Mouse (Mus musculus) testis, adult 2 months (tissue): ENCODE measurements around the gene Kyat1. TPM values are rescaled to one million over a fixed set of nuclear protein-coding genes. Genes with fewer than 3 reads are reported as not detected.
"Not testable (repeated sequence)": the region's sequence is repeated elsewhere in the genome, so short reads cannot be mapped to it uniquely, and the experiment has no call there.

Source experiments
- H3K27ac ChIP-seq: fragments of 200-500 bp; 2 replicates; pipeline ENCODE4 v1.5.1; 2012; ENCODE audit warnings: low read depth, low read length; ENCODE audit not compliant: control insufficient read depth, insufficient read depth
- H3K27me3 ChIP-seq: fragments of 200-500 bp; 2 replicates; pipeline ENCODE4 v1.6.1; 2012; ENCODE audit warnings: mild to moderate bottlenecking, low read length, moderate library complexity; ENCODE audit not compliant: control insufficient read depth, insufficient read depth
- H3K36me3 ChIP-seq: fragments of 200-500 bp; 2 replicates; pipeline ENCODE4 v1.6.1; 2012; ENCODE audit warnings: mild to moderate bottlenecking, low read length; ENCODE audit not compliant: control insufficient read depth, insufficient read depth
- H3K4me1 ChIP-seq: fragments of 200-500 bp; 2 replicates; pipeline ENCODE4 v1.6.1; 2012; ENCODE audit warnings: low read length; ENCODE audit not compliant: control insufficient read depth, insufficient read depth
- H3K4me3 ChIP-seq: fragments of 200-500 bp; 2 replicates; pipeline ENCODE4 v1.5.1; 2012; ENCODE audit warnings: low read depth, mild to moderate bottlenecking, low read length, moderate library complexity, mixed read lengths; ENCODE audit not compliant: control insufficient read depth
- CTCF ChIP-seq: fragments of 200-500 bp; IDR thresholded peaks from 2 replicates; pipeline ENCODE4 v1.5.1; 2012; ENCODE audit warnings: low read depth, mild to moderate bottlenecking, inconsistent platforms, low read length, moderate library complexity; ENCODE audit not compliant: control insufficient read depth, insufficient read depth, insufficient replicate concordance
- POLR2A ChIP-seq: fragments of 200-500 bp; IDR thresholded peaks from 2 replicates; pipeline ENCODE4 v1.6.1; 2012; ENCODE audit warnings: low read depth, mild to moderate bottlenecking, inconsistent platforms, low read length, moderate library complexity; ENCODE audit not compliant: control insufficient read depth
- polyA plus RNA-seq: library from polyadenylated mRNA; depleted of rRNA; stranded (reverse); fragments of >200 nt; gene quantifications from 2 replicates; pipeline ENCODE4 v1.2.3, GENCODE M21; 2012

The Kyat1 gene
- polyA plus RNA-seq, 1 experiment = 16.0 TPM

GRCm38 (mm10) chr2:30171371-30171996 lies 34.2 kb downstream of the Kyat1 start, which contains the start of gene Endog:
Endog (plus strand) TSS chr2:30171493.
- peak within 1 kb of the TSS; percentile 73 for H3K4me3 ChIP-seq
- TF ChIP-seq POLR2A (peak; percentile 71), CTCF (no peak)
- no peaks in the 10 kb centered on the region for H3K27me3 ChIP-seq
- H3K27ac ChIP-seq = peak within 1 kb of the TSS; percentile 37
- H3K36me3 ChIP-seq = peaks cover 2% of the 10 kb centered on the region
- peaks cover 18% of the 10 kb centered on the region for H3K4me1 ChIP-seq

DNA sequence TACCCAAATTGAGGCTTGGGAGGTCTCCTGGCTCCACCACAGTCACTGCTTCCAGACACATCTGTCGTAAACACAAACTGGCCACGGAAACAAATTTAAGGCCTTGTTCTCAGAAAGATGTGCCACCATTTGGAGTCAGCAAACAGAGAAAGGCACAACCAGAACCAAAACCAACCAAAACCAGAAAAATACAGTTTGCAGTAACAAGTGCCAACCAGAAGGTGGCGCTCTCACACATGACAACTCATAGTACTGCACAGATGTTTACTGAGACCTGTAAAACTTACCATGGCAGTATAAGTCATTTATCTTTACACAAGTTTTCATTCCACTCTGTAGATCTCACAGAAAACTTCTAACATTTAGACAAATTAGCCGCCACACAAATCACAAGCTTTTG lies 39.0 kb downstream of the Kyat1 start:
- H3K4me3 ChIP-seq = no peak overlapping the region
- H3K27ac ChIP-seq = no peak overlapping the region
- H3K27me3 ChIP-seq = no peaks in the 10 kb centered on the region
- H3K36me3 ChIP-seq = no peaks in the 10 kb centered on the region
- H3K4me1 ChIP-seq = peaks cover 7% of the 10 kb centered on the region
- TF ChIP-seq CTCF (peak; percentile 28; the same call in 1 of the 2 replicates), POLR2A (no peak)

GRCm38 (mm10) chr2:30164340-30164932 lies 41.2 kb downstream of the Kyat1 start:
- Histone ChIP-seq H3K36me3 (no peaks in the 10 kb centered on the region), H3K4me1 (no peaks in the 10 kb centered on the region), H3K4me3 (no peak overlapping the region), H3K27me3 (no peaks in the 10 kb centered on the region), H3K27ac (no peak overlapping the region)
- TF ChIP-seq CTCF (no peak), POLR2A (no peak)

DNA sequence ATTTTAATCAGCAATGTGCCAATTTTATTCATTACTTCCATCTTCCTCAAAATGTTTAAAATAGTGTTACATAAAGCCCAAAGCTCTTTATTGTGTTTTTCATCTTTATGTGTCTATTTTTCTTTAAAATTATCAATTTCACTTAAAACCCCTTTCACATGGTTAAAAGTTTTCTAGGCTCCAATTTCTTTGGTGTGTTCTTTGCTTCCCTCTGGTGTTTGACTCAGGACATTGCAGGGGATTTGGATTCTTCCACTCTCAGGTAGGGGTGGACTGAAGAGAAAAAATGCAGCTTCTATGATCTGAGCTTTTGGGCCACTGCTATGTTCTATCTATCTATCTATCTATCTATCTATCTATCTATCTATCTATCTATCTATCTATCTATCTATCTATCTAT lies 43.8 kb downstream of the Kyat1 start:
- no peaks in the 10 kb centered on the region for H3K36me3 ChIP-seq
- H3K4me1 ChIP-seq = no peaks in the 10 kb centered on the region
- no peak overlapping the region for H3K4me3 ChIP-seq
- no peaks in the 10 kb centered on the region for H3K27me3 ChIP-seq
- no peak for TF ChIP-seq POLR2A
- no peak for TF ChIP-seq CTCF
- no peak overlapping the region for H3K27ac ChIP-seq

GRCm38 (mm10) chr2:30159871-30160270 lies 45.8 kb downstream of the Kyat1 start:
- H3K4me3 ChIP-seq, H3K27ac ChIP-seq, H3K4me1 ChIP-seq, H3K27me3 ChIP-seq, H3K36me3 ChIP-seq: not testable (repeated sequence)

- Histone ChIP-seq H3K27me3 (no peaks in the 10 kb centered on the region), H3K4me3 (no peak overlapping the region), H3K27ac (no peak overlapping the region), H3K4me1 (no peaks in the 10 kb centered on the region), H3K36me3 (no peaks in the 10 kb centered on the region)
- TF ChIP-seq POLR2A = no peak
- TF ChIP-seq CTCF = no peak
These were observed 53.0 kb downstream of the Kyat1 start for GRCm38 (mm10) chr2:30152616-30153015.

GRCm38 (mm10) chr2:30151840-30152239 lies 53.8 kb downstream of the Kyat1 start:
- H3K4me3 ChIP-seq = no peak overlapping the region
- TF ChIP-seq POLR2A (no peak), CTCF (no peak)
- no peaks in the 10 kb centered on the region for H3K36me3 ChIP-seq
- H3K27me3 ChIP-seq = no peaks in the 10 kb centered on the region
- no peaks in the 10 kb centered on the region for H3K4me1 ChIP-seq
- no peak overlapping the region for H3K27ac ChIP-seq
